Mouse (Mus musculus) C2C12 (cell line): ENCODE measurements around the gene Abcc12.

ENCODE experiments used
- CEBPB ChIP-seq: IDR thresholded peaks from one replicate; pipeline ENCODE4 v1.6.1; 2011; ENCODE audit warnings: low read depth, mild to moderate bottlenecking, control low read depth, moderate library complexity
- CTCF ChIP-seq: IDR thresholded peaks from one replicate; pipeline ENCODE4 v1.5.1; 2011; ENCODE audit not compliant: control insufficient read depth, insufficient read depth, insufficient read length
- FOSL1 ChIP-seq: IDR thresholded peaks from one replicate; pipeline ENCODE4 v1.8.0; 2011; ENCODE audit warnings: mild to moderate bottlenecking, low read length; ENCODE audit not compliant: poor library complexity, insufficient read depth, severe bottlenecking

- TF ChIP-seq FOSL1: no peak
- no peak for TF ChIP-seq CTCF
- TF ChIP-seq CEBPB: no peak
Measured at GRCm38 (mm10) chr8:86578693-86579092, 1.8 kb downstream of the Abcc12 start.
